Mouse (Mus musculus): ENCODE measurements around the gene Lrrc1. TPM values are rescaled to one million over a fixed set of nuclear protein-coding genes. Genes with fewer than 3 reads are reported as not detected.

Gene Lrrc1
- polyA plus RNA-seq (2012; rRNA removed) = 20.4 and 30.8 TPM in 2 replicates

GRCm38 (mm10) chr9:77544354-77545067, at the start of gene Lrrc1:
Lrrc1 (minus strand) TSS chr9:77544870.

Other genes with a start within 250 kb of the Lrrc1 start
- gene Mlip, start 191.9 kb downstream of the Lrrc1 start, polyA plus RNA-seq (2012; rRNA removed) = 1.3 and 1.6 TPM in 2 replicates
- gene Klhl31, start 91.6 kb upstream of the Lrrc1 start, polyA plus RNA-seq (2012; rRNA removed) = 0.13 and 1.0 TPM in 2 replicates
- 27.0 and 27.1 TPM in 2 replicates for gene Gclc, start 209.7 kb upstream of the Lrrc1 start, polyA plus RNA-seq (2012; rRNA removed)